Mouse (Mus musculus) forebrain, embryonic 11.5 days (tissue): ENCODE measurements around the gene Zfp664. TPM values are rescaled to one million over a fixed set of nuclear protein-coding genes. Genes with fewer than 3 reads are reported as not detected.

ENCODE experiments used
- ATAC-seq: fragments of 200-750 bp; cut with Nextera tagmentation; replicated peaks from 2 replicates; pipeline ENCODE4 v1.8.0; 2017; ENCODE audit warnings: moderate TSS enrichment; ENCODE audit not compliant: low FRiP score
- DNase-seq: peaks from one replicate; pipeline ENCODE4 v3.0.0-alpha.2; 2017; ENCODE audit warnings: low spot score
- H3K27ac ChIP-seq: fragments of 300-500 bp; sonication (generic); 2 replicates; pipeline ENCODE4 v1.5.1; 2014; ENCODE audit warnings: low read depth, low read length
- H3K27me3 ChIP-seq: fragments of 300-500 bp; sonication (generic); 2 replicates; pipeline ENCODE4 v1.6.1; 2014; ENCODE audit warnings: mild to moderate bottlenecking, low read length, mixed read lengths; ENCODE audit not compliant: control insufficient read depth, insufficient read depth
- H3K36me3 ChIP-seq: fragments of 300-500 bp; sonication (generic); 2 replicates; pipeline ENCODE4 v1.6.1; 2014; ENCODE audit warnings: mild to moderate bottlenecking, low read length, moderate library complexity, mixed read lengths; ENCODE audit not compliant: control insufficient read depth, insufficient read depth
- H3K4me1 ChIP-seq: fragments of 300-500 bp; sonication (generic); replicated peaks from 2 replicates; pipeline ENCODE4 v1.6.1; 2014; ENCODE audit warnings: low read length, mixed read lengths; ENCODE audit not compliant: control insufficient read depth, insufficient read depth
- H3K4me2 ChIP-seq: fragments of 300-500 bp; sonication (generic); 2 replicates; pipeline ENCODE4 v1.6.1; 2014; ENCODE audit warnings: low read depth, mild to moderate bottlenecking, low read length, moderate library complexity, mixed read lengths; ENCODE audit not compliant: severe bottlenecking
- H3K4me3 ChIP-seq: fragments of 300-500 bp; sonication (generic); 2 replicates; pipeline ENCODE4 v1.5.1; 2014; ENCODE audit warnings: low read depth, low read length
- H3K9ac ChIP-seq: fragments of 300-500 bp; sonication (generic); 2 replicates; pipeline ENCODE4 v1.6.1; 2014; ENCODE audit warnings: low read length
- H3K9me3 ChIP-seq: fragments of 300-500 bp; sonication (generic); 2 replicates; pipeline ENCODE4 v1.6.1; 2016; ENCODE audit warnings: low read length, mixed read lengths; ENCODE audit not compliant: control insufficient read depth
- WGBS: fragments of 180-500 bp; shearing (Covaris S2); extraction: QIAGEN DNeasy Blood & Tissue Kit; methylation state at CpG from one replicate; pipeline ENCODE4 v1.1.7; 2014; 5-methylcytosine and 5-hydroxymethylcytosine counted together
- polyA plus RNA-seq: library from polyadenylated mRNA; unstranded; fragments of >200 nt; fragmentation: Nextera tagmentation; extraction: Ambion mirVana; gene quantifications from 2 replicates; pipeline ENCODE4 v1.2.1, GENCODE M21; 2014

The Zfp664 gene
- polyA plus RNA-seq, 1 experiment from 2014 or later, result 139 TPM

DNA sequence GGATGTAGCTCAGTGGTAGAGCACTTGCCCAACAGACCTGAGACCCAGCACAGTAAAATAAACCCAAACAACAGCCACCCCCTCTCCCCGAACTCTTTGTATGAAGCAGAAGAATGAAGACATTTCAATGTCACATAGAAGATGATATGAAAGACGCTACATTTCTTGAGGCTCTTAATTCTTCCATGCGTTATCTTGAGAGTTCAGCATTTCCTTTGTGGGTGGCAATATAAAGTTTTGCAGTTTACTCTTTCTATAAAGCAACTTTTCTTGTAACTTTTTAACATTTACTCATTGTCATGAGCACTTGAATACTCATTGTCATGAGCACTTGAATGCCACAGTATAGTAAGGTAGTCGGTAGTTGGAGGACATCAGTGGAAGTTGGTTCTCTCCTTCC is 8.3 kb upstream of the Zfp664 start:
- 94% methylated on average over 4 of the region's 4 CpGs for WGBS
- ATAC-seq (no peak), DNase-seq (no peak)
- Histone ChIP-seq H3K27me3 (no peaks in the 10 kb centered on the region), H3K9me3 (no peaks in the 10 kb centered on the region), H3K4me1 (no peaks in the 10 kb centered on the region), H3K9ac (no peak overlapping the region), H3K36me3 (no peaks in the 10 kb centered on the region), H3K4me2 (no peak overlapping the region), H3K27ac (no peak overlapping the region), H3K4me3 (no peak overlapping the region)

DNA sequence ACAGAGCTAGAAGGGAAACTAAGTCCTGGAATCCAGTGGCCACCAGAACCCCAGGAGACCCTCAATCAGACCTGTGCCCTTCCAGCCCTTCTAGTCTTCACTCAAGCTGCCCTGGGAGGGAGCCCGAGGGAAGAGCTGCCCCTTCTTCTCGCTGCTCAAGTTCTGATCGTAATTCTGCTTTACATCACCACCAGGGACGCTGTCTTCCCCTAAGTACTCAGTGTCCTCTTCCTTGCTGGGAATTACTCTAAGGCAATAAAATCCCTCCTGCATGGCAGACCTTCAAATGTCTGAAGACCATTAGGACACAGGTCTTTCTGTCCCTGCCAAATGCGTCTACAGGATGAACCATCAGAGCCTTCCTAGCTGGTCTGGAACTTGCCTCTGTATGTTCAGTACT is 2.5 kb upstream of the Zfp664 start:
- Histone ChIP-seq H3K4me2 (no peak overlapping the region), H3K9me3 (no peaks in the 10 kb centered on the region), H3K27ac (no peak overlapping the region), H3K4me1 (peaks cover 7% of the 10 kb centered on the region; the same call in 1 of the 2 replicates), H3K27me3 (peaks cover 4% of the 10 kb centered on the region), H3K4me3 (no peak overlapping the region), H3K9ac (no peak overlapping the region), H3K36me3 (no peaks in the 10 kb centered on the region)
- DNase-seq (no peak), ATAC-seq (no peak)
- 16% methylated on average over 5 of the region's 5 CpGs for WGBS

DNA sequence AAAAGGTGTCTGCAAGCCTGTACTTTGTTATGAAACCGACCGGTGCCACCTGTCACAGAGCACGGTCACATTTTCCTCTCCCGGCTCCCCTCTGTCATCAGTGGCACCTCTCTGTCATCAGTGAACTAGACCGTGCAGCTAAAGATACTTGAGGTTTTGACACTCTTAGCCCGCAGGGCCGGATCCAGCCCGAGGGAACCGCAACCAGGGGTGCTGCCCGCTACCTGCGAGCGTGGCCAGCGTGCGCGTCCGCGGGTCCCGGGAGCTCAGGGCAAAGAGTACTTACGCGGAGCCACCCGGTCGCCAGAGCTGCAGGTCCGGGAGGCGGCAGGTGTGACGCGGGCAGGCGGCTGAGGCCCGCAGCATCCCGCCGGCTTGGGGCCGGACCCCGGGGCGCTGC is 1.0 kb upstream of the Zfp664 start:
- under 1% methylated on average over 30 of the region's 33 CpGs for WGBS
- ATAC-seq (peak; percentile 1; the same call in 1 of the 2 replicates), DNase-seq (peak; percentile 71)
- Histone ChIP-seq H3K27me3 (peaks cover 4% of the 10 kb centered on the region), H3K4me3 (peak overlapping the region; percentile 99), H3K27ac (no peak overlapping the region), H3K9me3 (no peaks in the 10 kb centered on the region), H3K9ac (peak overlapping the region; percentile 71), H3K36me3 (no peaks in the 10 kb centered on the region), H3K4me1 (peaks cover 7% of the 10 kb centered on the region; the same call in 1 of the 2 replicates), H3K4me2 (peak overlapping the region; percentile 94)

DNA sequence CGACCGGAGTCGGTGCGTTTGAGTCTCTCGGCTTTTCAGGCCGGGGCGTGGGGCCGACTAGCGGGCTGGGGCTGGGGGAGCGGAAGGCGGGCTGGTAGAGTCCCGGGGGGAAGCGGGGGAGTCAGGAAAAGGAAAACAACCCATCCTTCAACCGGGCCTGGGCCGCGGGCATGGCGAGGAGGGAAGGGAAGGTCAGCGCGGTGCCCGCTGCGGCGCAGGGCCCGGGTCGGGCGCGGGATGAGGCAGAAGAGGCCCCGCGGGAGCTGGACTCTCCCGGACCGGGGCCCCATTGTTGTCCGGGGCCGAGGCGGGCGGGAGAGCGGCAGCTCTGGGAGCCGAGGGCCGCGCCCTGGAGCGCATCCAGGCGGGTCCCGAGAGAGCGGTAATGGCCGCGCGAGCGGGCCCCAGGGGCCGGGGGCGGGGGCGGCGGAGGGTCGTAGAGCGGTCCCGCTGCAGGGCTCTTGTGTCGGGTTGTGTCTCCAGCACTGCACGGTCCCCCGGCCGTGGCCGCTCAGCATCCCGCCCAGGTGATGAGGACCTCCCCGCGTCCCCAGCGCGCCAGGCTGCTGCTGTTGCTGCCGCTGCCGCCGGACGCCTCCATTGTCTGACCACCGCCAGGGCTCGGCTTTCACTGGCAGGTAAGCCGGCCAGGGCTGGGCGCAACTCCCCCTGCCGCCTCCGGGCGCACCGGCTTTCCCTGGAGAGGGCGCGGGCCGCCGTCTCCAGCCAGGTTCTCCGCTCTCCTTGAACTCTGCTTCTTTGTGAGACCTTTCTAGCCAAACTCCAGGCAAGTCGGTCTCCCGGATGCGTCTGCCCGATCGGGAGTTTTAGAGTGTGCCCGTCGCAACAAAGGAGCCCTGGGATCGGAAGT is 615 bp downstream of the Zfp664 start:
- H3K9me3 ChIP-seq, result no peaks in the 10 kb centered on the region
- H3K27me3 ChIP-seq, result peaks cover 4% of the 10 kb centered on the region
- H3K27ac ChIP-seq, result peak overlapping the region; percentile 87
- H3K9ac ChIP-seq, result peak overlapping the region; percentile 97
- no peaks in the 10 kb centered on the region for H3K36me3 ChIP-seq
- H3K4me3 ChIP-seq, result peak overlapping the region; percentile 99
- peaks cover 7% of the 10 kb centered on the region; the same call in 1 of the 2 replicates for H3K4me1 ChIP-seq
- WGBS, result under 1% methylated on average over 85 of the region's 88 CpGs
- peak; percentile 81 for DNase-seq
- ATAC-seq, result peak; percentile 62
- H3K4me2 ChIP-seq, result peak overlapping the region; percentile 94

DNA sequence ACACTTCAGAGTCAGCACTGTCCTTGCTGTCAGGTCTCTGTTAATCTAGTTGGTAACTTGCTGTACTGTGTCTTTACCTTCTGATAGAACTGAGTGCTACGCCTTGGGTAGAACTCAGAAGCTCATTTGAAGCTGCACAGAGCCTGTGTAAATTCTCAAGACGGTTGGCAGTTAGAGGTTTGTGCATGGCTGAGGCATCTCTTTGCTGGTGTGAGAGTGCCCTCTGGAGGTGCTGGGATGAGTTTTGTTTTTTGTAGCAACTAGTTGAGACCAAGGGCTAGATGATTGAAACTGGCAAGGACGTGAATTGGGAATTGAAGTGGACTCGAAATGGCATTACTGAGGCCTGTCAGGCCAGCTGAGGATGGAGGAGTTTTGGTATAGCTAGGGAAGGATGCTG is 6.5 kb downstream of the Zfp664 start:
- no peak overlapping the region for H3K27ac ChIP-seq
- H3K9ac ChIP-seq, result no peak overlapping the region
- H3K9me3 ChIP-seq, result no peaks in the 10 kb centered on the region
- no peak overlapping the region for H3K4me2 ChIP-seq
- H3K4me3 ChIP-seq, result no peak overlapping the region
- WGBS, result 58% methylated on average over 4 of the region's 4 CpGs
- DNase-seq, result peak; percentile 68
- H3K27me3 ChIP-seq, result no peaks in the 10 kb centered on the region
- no peak for ATAC-seq
- no peaks in the 10 kb centered on the region for H3K36me3 ChIP-seq
- H3K4me1 ChIP-seq, result peaks cover 3% of the 10 kb centered on the region; the same call in 1 of the 2 replicates

DNA sequence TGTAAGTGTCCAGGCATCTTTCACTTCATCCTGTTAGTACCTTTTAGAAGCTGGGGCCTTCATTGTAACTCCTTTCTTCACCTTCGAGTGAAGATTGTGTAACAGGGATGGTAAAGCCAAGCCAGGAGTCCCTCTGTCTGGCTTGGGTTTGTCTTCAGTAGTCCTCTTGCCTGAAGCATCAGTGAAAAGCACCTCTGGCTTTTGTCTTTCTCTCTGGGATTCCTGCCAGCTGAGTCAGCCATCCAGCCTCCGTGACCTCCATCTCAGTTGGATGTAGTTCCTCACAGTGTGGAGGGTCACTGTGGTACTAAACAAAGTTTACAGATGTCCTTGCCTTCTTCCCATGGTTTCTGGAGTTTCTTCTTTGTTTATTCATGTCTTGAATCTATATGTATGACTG is 9.5 kb downstream of the Zfp664 start:
- DNase-seq, result no peak
- H3K36me3 ChIP-seq, result no peaks in the 10 kb centered on the region
- WGBS, result 81% methylated on average over 2 of the region's 2 CpGs
- H3K27me3 ChIP-seq, result no peaks in the 10 kb centered on the region
- no peak overlapping the region for H3K27ac ChIP-seq
- no peak for ATAC-seq
- H3K9ac ChIP-seq, result no peak overlapping the region
- no peak overlapping the region for H3K4me3 ChIP-seq
- no peaks in the 10 kb centered on the region for H3K4me1 ChIP-seq
- H3K9me3 ChIP-seq, result no peaks in the 10 kb centered on the region
- no peak overlapping the region for H3K4me2 ChIP-seq

DNA sequence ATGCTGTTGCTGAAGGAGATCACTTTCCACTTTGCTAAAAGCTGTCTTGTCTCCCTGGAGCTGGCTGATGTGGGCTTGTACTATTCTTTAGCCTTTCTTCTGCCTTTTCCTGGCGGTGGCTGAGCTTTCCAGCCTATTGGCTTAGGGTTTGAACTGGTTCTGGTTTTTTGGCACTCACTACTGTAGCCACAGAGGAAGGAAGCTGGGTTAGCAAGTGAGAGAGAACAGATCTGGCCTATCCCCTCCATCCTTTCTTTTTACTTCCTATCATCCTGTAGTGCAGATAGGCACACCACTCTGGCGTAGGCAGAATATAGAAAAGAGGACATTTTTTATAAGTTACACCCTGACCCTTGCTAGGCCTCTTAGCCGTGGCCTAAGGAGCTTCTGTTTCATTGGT is 10.6 kb downstream of the Zfp664 start:
- WGBS, result 89% methylated on average over 3 of the region's 3 CpGs
- no peaks in the 10 kb centered on the region for H3K36me3 ChIP-seq
- no peaks in the 10 kb centered on the region for H3K27me3 ChIP-seq

DNA sequence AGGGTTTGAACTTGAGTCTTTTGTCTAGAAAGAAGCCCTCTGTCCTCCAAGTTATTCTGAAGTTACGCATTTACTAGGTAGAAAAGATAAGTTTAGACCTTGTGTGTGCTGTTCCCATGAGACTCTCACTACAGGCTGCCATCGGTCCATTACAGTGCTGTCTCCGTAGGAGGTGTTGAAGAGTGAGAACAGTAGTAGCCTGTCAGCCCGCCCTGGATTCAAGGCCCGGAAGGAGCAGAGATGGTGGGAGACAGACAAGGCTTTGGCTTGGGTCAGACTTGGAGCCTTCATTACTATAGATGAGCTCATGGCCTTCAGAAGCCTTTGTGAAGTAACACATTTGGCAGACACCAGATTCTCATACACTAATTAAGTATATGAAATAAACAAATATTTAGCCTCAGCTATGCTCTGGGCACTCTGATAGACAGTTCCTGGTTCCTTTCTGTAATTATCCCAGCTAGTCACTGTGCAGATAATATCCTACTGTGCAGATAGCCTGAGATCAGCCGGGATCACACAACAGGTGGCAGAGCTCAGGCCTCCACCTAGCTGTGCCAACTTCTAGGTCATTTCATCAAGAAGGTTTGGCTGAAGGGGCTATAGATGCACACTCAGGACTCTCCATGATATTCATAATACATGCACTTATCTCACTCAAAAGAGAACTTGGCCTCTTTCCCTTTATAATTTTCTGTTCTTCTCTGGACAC is 11.6 kb downstream of the Zfp664 start:
- no peaks in the 10 kb centered on the region for H3K36me3 ChIP-seq
- no peak overlapping the region for H3K9ac ChIP-seq
- 94% methylated on average over 6 of the region's 6 CpGs for WGBS

More for the DNA sequence above, 10.6 kb downstream of the Zfp664 start:
- DNase-seq (no peak), ATAC-seq (no peak)
- no peak overlapping the region for H3K9ac ChIP-seq
- no peak overlapping the region for H3K4me3 ChIP-seq
- no peaks in the 10 kb centered on the region for H3K4me1 ChIP-seq
- no peak overlapping the region for H3K27ac ChIP-seq
- no peaks in the 10 kb centered on the region for H3K9me3 ChIP-seq
- no peak overlapping the region for H3K4me2 ChIP-seq

More for the DNA sequence above, 11.6 kb downstream of the Zfp664 start:
- no peaks in the 10 kb centered on the region for H3K9me3 ChIP-seq
- no peak overlapping the region for H3K4me2 ChIP-seq
- no peak overlapping the region for H3K27ac ChIP-seq
- H3K27me3 ChIP-seq, result no peaks in the 10 kb centered on the region
- H3K4me1 ChIP-seq, result no peaks in the 10 kb centered on the region
- ATAC-seq, result no peak
- DNase-seq, result no peak
- no peak overlapping the region for H3K4me3 ChIP-seq
